16 mouse cellular contexts compared by ENCODE assay signal in genomic region chr6:52567327-52568299, GRCm38 (mm10).
DNase-seq lines count a peak whose midpoint lies in the region; ATAC-seq and TF ChIP-seq lines count a peak whose summit lies in the region.
"Had no signal": no experiment of that assay in that cellular context is flagged by ENCODE, and none has a peak within 500 bp of the region (broad histone marks: within the 10 kb centered on the region; RNA-seq: fewer than 3 reads in every experiment).

No protein-coding gene starts in this region.

- no peaks in the 10 kb centered on the region for H3K4me1 ChIP-seq in midbrain, embryonic 11.5 days (ENCODE audit: control insufficient read depth, insufficient read depth, low read length)
- peaks cover 4% of the 10 kb centered on the region; the same call in 1 of the 2 replicates for H3K4me1 ChIP-seq in midbrain, embryonic 16.5 days (ENCODE audit: control insufficient read depth, insufficient read depth, low read length)
- H3K4me1 ChIP-seq in forebrain, embryonic 15.5 days = peaks cover 28% of the 10 kb centered on the region
- H3K4me1 ChIP-seq: embryonic facial prominence, embryonic 12.5 days had no signal

- ATAC-seq in midbrain, embryonic 11.5 days (ENCODE audit: low FRiP score) = no peak
- no peak for ATAC-seq in midbrain, embryonic 16.5 days
- peak; percentile 76 for ATAC-seq in forebrain, embryonic 15.5 days (replicated peaks)

- H3K36me3 ChIP-seq in midbrain, embryonic 11.5 days (ENCODE audit: control insufficient read depth, insufficient read depth, low read length) = no peaks in the 10 kb centered on the region
- no peaks in the 10 kb centered on the region for H3K36me3 ChIP-seq in midbrain, embryonic 16.5 days (ENCODE audit: control insufficient read depth, insufficient read depth, low read length)
- no peaks in the 10 kb centered on the region for H3K36me3 ChIP-seq in forebrain, embryonic 15.5 days
- H3K36me3 ChIP-seq: embryonic facial prominence, embryonic 12.5 days had no signal

- WGBS in midbrain, embryonic 11.5 days = 65% methylated on average over 20 of the region's 20 CpGs
- 31% methylated on average over 20 of the region's 20 CpGs for WGBS in midbrain, embryonic 16.5 days
- 23% methylated on average over 20 of the region's 20 CpGs for WGBS in forebrain, embryonic 15.5 days

- no peak overlapping the region for H3K4me2 ChIP-seq in midbrain, embryonic 11.5 days
- H3K4me2 ChIP-seq in midbrain, embryonic 16.5 days (ENCODE audit: low read length) = no peak overlapping the region
- H3K4me2 ChIP-seq in forebrain, embryonic 15.5 days (replicated peaks) = no peak overlapping the region
- H3K4me2 ChIP-seq: embryonic facial prominence, embryonic 12.5 days; heart, embryonic 11.5 days had no signal

- H3K27me3 ChIP-seq in midbrain, embryonic 11.5 days (ENCODE audit: control insufficient read depth, insufficient read depth, low read length) = no peaks in the 10 kb centered on the region
- no peaks in the 10 kb centered on the region; the same call in 1 of the 2 replicates for H3K27me3 ChIP-seq in midbrain, embryonic 16.5 days (ENCODE audit: control insufficient read depth, insufficient read depth, low read depth, low read length)
- 0 out of 2 replicates have a peak, but pooled peaks cover 4% of the 10 kb centered on the region for H3K27me3 ChIP-seq in forebrain, embryonic 15.5 days
- H3K27me3 ChIP-seq: embryonic facial prominence, embryonic 12.5 days had no signal

- DNase-seq in midbrain, embryonic 11.5 days (ENCODE audit: low spot score, missing footprints) = no peak
- peak; percentile 89 for DNase-seq in brain, embryonic 14.5 days (ENCODE audit: low read depth)
- DNase-seq in mesoderm, embryonic 11.5 days (ENCODE audit: low read depth, low spot score) = peak; percentile 64
- no peak for DNase-seq in left cerebral cortex, adult 9 months (ENCODE audit: low spot score in 2 of 2)
- no peak for DNase-seq in lung, postnatal 36 days
- DNase-seq: adrenal gland, postnatal 36 days; cerebellum, postnatal 10 days; heart, postnatal 14 days; kidney, adult 9 months; kidney, postnatal 4 days; spleen, adult 18-20 months had no signal

- TF ChIP-seq CTCF in brain, embryonic 14.5 days (IDR thresholded peaks at IDR 0.05; ENCODE audit: borderline replicate concordance, extremely low read depth, insufficient read depth, insufficient read length) = no peak

- no peaks in the 10 kb centered on the region for H3K9me3 ChIP-seq in midbrain, embryonic 11.5 days (ENCODE audit: control insufficient read depth, low read length)
- no peaks in the 10 kb centered on the region for H3K9me3 ChIP-seq in midbrain, embryonic 16.5 days (replicated peaks; ENCODE audit: control insufficient read depth, low read length, poor library complexity, severe bottlenecking)
- H3K9me3 ChIP-seq in forebrain, embryonic 15.5 days = no peaks in the 10 kb centered on the region
- H3K9me3 ChIP-seq: embryonic facial prominence, embryonic 12.5 days had no signal

- TF ChIP-seq POLR2A in brain, embryonic 14.5 days (IDR thresholded peaks at IDR 0.05; ENCODE audit: borderline replicate concordance, extremely low read depth, insufficient read depth, insufficient read length, poor library complexity, severe bottlenecking) = no peak

- H3K9ac ChIP-seq in midbrain, embryonic 11.5 days (ENCODE audit: low read length) = no peak overlapping the region
- H3K9ac ChIP-seq in midbrain, embryonic 16.5 days (ENCODE audit: low read depth, low read length) = no peak overlapping the region
- H3K9ac ChIP-seq in forebrain, embryonic 15.5 days (replicated peaks) = no peak overlapping the region
- H3K9ac ChIP-seq: embryonic facial prominence, embryonic 12.5 days had no signal

- no peak overlapping the region for H3K4me3 ChIP-seq in midbrain, embryonic 11.5 days (ENCODE audit: low read depth, low read length)
- no peak overlapping the region for H3K4me3 ChIP-seq in midbrain, embryonic 16.5 days (ENCODE audit: low read depth, low read length)
- H3K4me3 ChIP-seq in forebrain, embryonic 15.5 days = no peak overlapping the region
- H3K4me3 ChIP-seq: embryonic facial prominence, embryonic 12.5 days had no signal

- peak overlapping the region; percentile 35; the same call in 1 of the 2 replicates for H3K27ac ChIP-seq in midbrain, embryonic 11.5 days (ENCODE audit: low read depth, low read length)
- no peak overlapping the region for H3K27ac ChIP-seq in midbrain, embryonic 16.5 days (ENCODE audit: low read length)
- peak overlapping the region; percentile 36 for H3K27ac ChIP-seq in forebrain, embryonic 15.5 days (replicated peaks)
- H3K27ac ChIP-seq: embryonic facial prominence, embryonic 12.5 days; macrophage had no signal

Comparison
In these comparisons a context has a peak if more than half of its experiments do, and no peak if none do; other contexts are left out.
1. DNase-seq: peak in brain, embryonic 14.5 days (single experiment) and mesoderm, embryonic 11.5 days (single experiment); none in midbrain, embryonic 11.5 days (single experiment), left cerebral cortex, adult 9 months (0 of 2) and lung, postnatal 36 days (single experiment).